Mouse (Mus musculus) cerebellum, postnatal 14 days (tissue): Measurements from ENCODE around the gene Fos.

ENCODE experiments used
- DNase-seq, 2 experiments: peaks; one replicate each; pipeline ENCODE4 v3.0.0; 2021; ENCODE audit warnings: mixed read lengths in 2 of 2

The Fos gene

GRCm38 (mm10) chr12:85462802-85463201 is 10.9 kb upstream of the Fos start:
- no peak for DNase-seq

- no peak for DNase-seq
Measured at GRCm38 (mm10) chr12:85464431-85464830, 9.3 kb upstream of the Fos start.

GRCm38 (mm10) chr12:85464902-85465301 is 8.8 kb upstream of the Fos start:
- no peak for DNase-seq

- DNase-seq = no peak
Measured at GRCm38 (mm10) chr12:85467854-85468253, 5.8 kb upstream of the Fos start.

GRCm38 (mm10) chr12:85468666-85469065 is 5.0 kb upstream of the Fos start:
- no peak for DNase-seq

- DNase-seq = peak; percentile 61 to 71
Measured at GRCm38 (mm10) chr12:85471920-85472655, 1.6 kb upstream of the Fos start.

- DNase-seq = peak; percentile 30 to 40
Measured at GRCm38 (mm10) chr12:85472656-85473410, 857 bp upstream of the Fos start.

- DNase-seq = peak; percentile 63 to 72
Measured at GRCm38 (mm10) chr12:85474298-85475231, 875 bp downstream of the Fos start.

- no peak for DNase-seq
Measured at GRCm38 (mm10) chr12:85475232-85475919, 1.7 kb downstream of the Fos start.

- no peak for DNase-seq
Measured at GRCm38 (mm10) chr12:85475920-85476828, 2.5 kb downstream of the Fos start.

- no peak for DNase-seq
Measured at GRCm38 (mm10) chr12:85477219-85477618, 3.5 kb downstream of the Fos start.

- DNase-seq = peak in 1 of 2 experiments; percentile 21
Measured at GRCm38 (mm10) chr12:85477804-85478203, 4.1 kb downstream of the Fos start.

- no peak for DNase-seq
Measured at GRCm38 (mm10) chr12:85478696-85479095, 5.0 kb downstream of the Fos start.

- DNase-seq = no peak
Measured at GRCm38 (mm10) chr12:85479190-85479589, 5.5 kb downstream of the Fos start.

GRCm38 (mm10) chr12:85483155-85483554 is 9.5 kb downstream of the Fos start:
- DNase-seq = peak in 1 of 2 experiments; percentile 16

GRCm38 (mm10) chr12:85484655-85485054 is 11.0 kb downstream of the Fos start:
- DNase-seq = no peak

- peak; percentile 95 to 97 for DNase-seq
Measured at GRCm38 (mm10) chr12:85485890-85486765, 12.4 kb downstream of the Fos start.

GRCm38 (mm10) chr12:85486766-85487069 is 13.0 kb downstream of the Fos start:
- DNase-seq = peak; percentile 29 to 35

GRCm38 (mm10) chr12:85487545-85488141 is 14.0 kb downstream of the Fos start:
- peak; percentile 82 for DNase-seq
